Mouse (Mus musculus): Measurements from ENCODE around the gene Scn8a. TPM values are rescaled to one million over a fixed set of nuclear protein-coding genes. Genes with fewer than 3 reads are reported as not detected.

Gene Scn8a
- polyA plus RNA-seq, 1 experiment from 2014 or later, result 8.1 TPM

- Histone ChIP-seq H3K27me3 (ENCODE audit: insufficient read depth, low read length) (no peaks in the 10 kb centered on the region; the same call in 1 of the 2 replicates), H3K9ac (replicated peaks; ENCODE audit: low read length) (no peak overlapping the region), H3K4me3 (ENCODE audit: low read length) (no peak overlapping the region), H3K4me2 (replicated peaks; ENCODE audit: low read depth, low read length) (no peak overlapping the region), H3K4me1 (ENCODE audit: insufficient read depth, low read length) (peaks cover 4% of the 10 kb centered on the region; the same call in 1 of the 2 replicates), H3K27ac (ENCODE audit: low read length) (no peak overlapping the region), H3K36me3 (ENCODE audit: insufficient read depth, low read length) (no peaks in the 10 kb centered on the region), H3K9me3 (ENCODE audit: low read length) (no peaks in the 10 kb centered on the region)
- no peak for ATAC-seq (ENCODE audit: low FRiP score, low TSS enrichment)
- 93% methylated on average over 3 of the region's 3 CpGs for WGBS
Measured at GRCm38 (mm10) chr15:101002466-101002865, 132.8 kb downstream of the Scn8a start.

GRCm38 (mm10) chr15:101004538-101004937 is 134.9 kb downstream of the Scn8a start:
- no peak overlapping the region for H3K27ac ChIP-seq (ENCODE audit: low read length)
- H3K4me2 ChIP-seq (replicated peaks; ENCODE audit: low read depth, low read length), result no peak overlapping the region
- no peak for ATAC-seq (ENCODE audit: low FRiP score, low TSS enrichment)
- H3K9me3 ChIP-seq (ENCODE audit: low read length), result no peaks in the 10 kb centered on the region
- H3K4me3 ChIP-seq (ENCODE audit: low read length), result no peak overlapping the region
- H3K27me3 ChIP-seq (ENCODE audit: insufficient read depth, low read length), result no peaks in the 10 kb centered on the region
- H3K36me3 ChIP-seq (ENCODE audit: insufficient read depth, low read length), result no peaks in the 10 kb centered on the region
- H3K4me1 ChIP-seq (ENCODE audit: insufficient read depth, low read length), result peaks cover 4% of the 10 kb centered on the region; the same call in 1 of the 2 replicates
- no peak overlapping the region for H3K9ac ChIP-seq (replicated peaks; ENCODE audit: low read length)
- 76% methylated on average over 3 of the region's 3 CpGs for WGBS

GRCm38 (mm10) chr15:101005717-101006116 is 136.1 kb downstream of the Scn8a start:
- Histone ChIP-seq H3K4me2 (replicated peaks; ENCODE audit: low read depth, low read length) (no peak overlapping the region), H3K4me3 (ENCODE audit: low read length) (no peak overlapping the region), H3K4me1 (ENCODE audit: insufficient read depth, low read length) (peaks cover 4% of the 10 kb centered on the region; the same call in 1 of the 2 replicates), H3K9ac (replicated peaks; ENCODE audit: low read length) (no peak overlapping the region), H3K36me3 (ENCODE audit: insufficient read depth, low read length) (no peaks in the 10 kb centered on the region), H3K9me3 (ENCODE audit: low read length) (no peaks in the 10 kb centered on the region), H3K27me3 (ENCODE audit: insufficient read depth, low read length) (no peaks in the 10 kb centered on the region), H3K27ac (ENCODE audit: low read length) (no peak overlapping the region)
- WGBS, result 80% methylated on average over 8 of the region's 8 CpGs
- no peak for ATAC-seq (ENCODE audit: low FRiP score, low TSS enrichment)

GRCm38 (mm10) chr15:101006251-101007040 is 136.8 kb downstream of the Scn8a start:
- Histone ChIP-seq H3K4me2 (replicated peaks; ENCODE audit: low read depth, low read length) (peak overlapping the region; percentile 62), H3K4me1 (ENCODE audit: insufficient read depth, low read length) (peaks cover 4% of the 10 kb centered on the region; the same call in 1 of the 2 replicates), H3K4me3 (ENCODE audit: low read length) (peak overlapping the region; percentile 53), H3K27ac (ENCODE audit: low read length) (peak overlapping the region; percentile 51; the same call in 1 of the 2 replicates), H3K27me3 (ENCODE audit: insufficient read depth, low read length) (no peaks in the 10 kb centered on the region), H3K9ac (replicated peaks; ENCODE audit: low read length) (peak overlapping the region; percentile 67), H3K9me3 (ENCODE audit: low read length) (no peaks in the 10 kb centered on the region), H3K36me3 (ENCODE audit: insufficient read depth, low read length) (no peaks in the 10 kb centered on the region)
- ATAC-seq (ENCODE audit: low FRiP score, low TSS enrichment), result peak; percentile 96
- WGBS, result 10% methylated on average over 14 of the region's 15 CpGs

- no peak overlapping the region for H3K4me3 ChIP-seq (ENCODE audit: low read length)
- H3K36me3 ChIP-seq (ENCODE audit: insufficient read depth, low read length), result no peaks in the 10 kb centered on the region
- 55% methylated on average over 7 of the region's 7 CpGs for WGBS
- no peaks in the 10 kb centered on the region for H3K27me3 ChIP-seq (ENCODE audit: insufficient read depth, low read length)
- H3K9me3 ChIP-seq (ENCODE audit: low read length), result no peaks in the 10 kb centered on the region
- no peak overlapping the region for H3K9ac ChIP-seq (replicated peaks; ENCODE audit: low read length)
- peaks cover 4% of the 10 kb centered on the region; the same call in 1 of the 2 replicates for H3K4me1 ChIP-seq (ENCODE audit: insufficient read depth, low read length)
- ATAC-seq (ENCODE audit: low FRiP score, low TSS enrichment), result peak; percentile 32; the same call in 1 of the 2 replicates
- H3K27ac ChIP-seq (ENCODE audit: low read length), result no peak overlapping the region
- H3K4me2 ChIP-seq (replicated peaks; ENCODE audit: low read depth, low read length), result peak overlapping the region; percentile 62
Measured at GRCm38 (mm10) chr15:101007236-101007635, 137.6 kb downstream of the Scn8a start.

- Histone ChIP-seq H3K27ac (ENCODE audit: low read length) (no peak overlapping the region), H3K4me2 (replicated peaks; ENCODE audit: low read depth, low read length) (no peak overlapping the region), H3K4me3 (ENCODE audit: low read length) (no peak overlapping the region), H3K9ac (replicated peaks; ENCODE audit: low read length) (no peak overlapping the region), H3K36me3 (ENCODE audit: insufficient read depth, low read length) (0 out of 2 replicates have a peak, but pooled peaks cover 2% of the 10 kb centered on the region), H3K9me3 (ENCODE audit: low read length) (no peaks in the 10 kb centered on the region), H3K27me3 (ENCODE audit: insufficient read depth, low read length) (no peaks in the 10 kb centered on the region), H3K4me1 (ENCODE audit: insufficient read depth, low read length) (peaks cover 4% of the 10 kb centered on the region; the same call in 1 of the 2 replicates)
- ATAC-seq (ENCODE audit: low FRiP score, low TSS enrichment), result no peak
- 71% methylated on average over 14 of the region's 14 CpGs for WGBS
Measured at GRCm38 (mm10) chr15:101008386-101009010, 138.8 kb downstream of the Scn8a start.

- H3K4me1 ChIP-seq (ENCODE audit: insufficient read depth, low read length), result peaks cover 4% of the 10 kb centered on the region; the same call in 1 of the 2 replicates
- ATAC-seq (ENCODE audit: low FRiP score, low TSS enrichment), result no peak
- H3K4me3 ChIP-seq (ENCODE audit: low read length), result no peak overlapping the region
- no peak overlapping the region for H3K9ac ChIP-seq (replicated peaks; ENCODE audit: low read length)
- WGBS, result 85% methylated on average over 6 of the region's 6 CpGs
- no peaks in the 10 kb centered on the region for H3K9me3 ChIP-seq (ENCODE audit: low read length)
- 0 out of 2 replicates have a peak, but pooled peaks cover 2% of the 10 kb centered on the region for H3K36me3 ChIP-seq (ENCODE audit: insufficient read depth, low read length)
- H3K27me3 ChIP-seq (ENCODE audit: insufficient read depth, low read length), result no peaks in the 10 kb centered on the region
- H3K27ac ChIP-seq (ENCODE audit: low read length), result no peak overlapping the region
- no peak overlapping the region for H3K4me2 ChIP-seq (replicated peaks; ENCODE audit: low read depth, low read length)
Measured at GRCm38 (mm10) chr15:101011352-101011751, 141.7 kb downstream of the Scn8a start.

GRCm38 (mm10) chr15:101028960-101029359 is 159.3 kb downstream of the Scn8a start:
- Histone ChIP-seq H3K9ac (replicated peaks; ENCODE audit: low read length) (no peak overlapping the region), H3K36me3 (ENCODE audit: insufficient read depth, low read length) (no peaks in the 10 kb centered on the region), H3K27me3 (ENCODE audit: insufficient read depth, low read length) (no peaks in the 10 kb centered on the region), H3K4me3 (ENCODE audit: low read length) (no peak overlapping the region), H3K9me3 (ENCODE audit: low read length) (no peaks in the 10 kb centered on the region), H3K4me2 (replicated peaks; ENCODE audit: low read depth, low read length) (no peak overlapping the region), H3K4me1 (ENCODE audit: insufficient read depth, low read length) (peaks cover 5% of the 10 kb centered on the region; the same call in 1 of the 2 replicates), H3K27ac (ENCODE audit: low read length) (no peak overlapping the region)
- ATAC-seq (ENCODE audit: low FRiP score, low TSS enrichment), result no peak
- WGBS, result 87% methylated on average over 2 of the region's 2 CpGs

- no peak overlapping the region for H3K27ac ChIP-seq (ENCODE audit: low read length)
- H3K9me3 ChIP-seq (ENCODE audit: low read length), result 0 out of 2 replicates have a peak, but pooled peaks cover 3% of the 10 kb centered on the region
- WGBS, result 47% methylated on average over 17 of the region's 17 CpGs
- H3K4me3 ChIP-seq (ENCODE audit: low read length), result no peak overlapping the region
- no peaks in the 10 kb centered on the region for H3K4me1 ChIP-seq (ENCODE audit: insufficient read depth, low read length)
- H3K9ac ChIP-seq (replicated peaks; ENCODE audit: low read length), result no peak overlapping the region
- H3K4me2 ChIP-seq (replicated peaks; ENCODE audit: low read depth, low read length), result no peak overlapping the region
- H3K27me3 ChIP-seq (ENCODE audit: insufficient read depth, low read length), result peaks cover 40% of the 10 kb centered on the region
- no peak for ATAC-seq (ENCODE audit: low FRiP score, low TSS enrichment)
- H3K36me3 ChIP-seq (ENCODE audit: insufficient read depth, low read length), result 0 out of 2 replicates have a peak, but pooled peaks cover 5% of the 10 kb centered on the region
Measured at GRCm38 (mm10) chr15:101039651-101040050, 170.0 kb downstream of the Scn8a start.
